Mouse (Mus musculus): ENCODE results near the gene Arl8a.
"Not testable (repeated sequence)": the region's sequence is repeated elsewhere in the genome, so short reads cannot be mapped to it uniquely, and the experiment has no call there.

Arl8a gene

DNA sequence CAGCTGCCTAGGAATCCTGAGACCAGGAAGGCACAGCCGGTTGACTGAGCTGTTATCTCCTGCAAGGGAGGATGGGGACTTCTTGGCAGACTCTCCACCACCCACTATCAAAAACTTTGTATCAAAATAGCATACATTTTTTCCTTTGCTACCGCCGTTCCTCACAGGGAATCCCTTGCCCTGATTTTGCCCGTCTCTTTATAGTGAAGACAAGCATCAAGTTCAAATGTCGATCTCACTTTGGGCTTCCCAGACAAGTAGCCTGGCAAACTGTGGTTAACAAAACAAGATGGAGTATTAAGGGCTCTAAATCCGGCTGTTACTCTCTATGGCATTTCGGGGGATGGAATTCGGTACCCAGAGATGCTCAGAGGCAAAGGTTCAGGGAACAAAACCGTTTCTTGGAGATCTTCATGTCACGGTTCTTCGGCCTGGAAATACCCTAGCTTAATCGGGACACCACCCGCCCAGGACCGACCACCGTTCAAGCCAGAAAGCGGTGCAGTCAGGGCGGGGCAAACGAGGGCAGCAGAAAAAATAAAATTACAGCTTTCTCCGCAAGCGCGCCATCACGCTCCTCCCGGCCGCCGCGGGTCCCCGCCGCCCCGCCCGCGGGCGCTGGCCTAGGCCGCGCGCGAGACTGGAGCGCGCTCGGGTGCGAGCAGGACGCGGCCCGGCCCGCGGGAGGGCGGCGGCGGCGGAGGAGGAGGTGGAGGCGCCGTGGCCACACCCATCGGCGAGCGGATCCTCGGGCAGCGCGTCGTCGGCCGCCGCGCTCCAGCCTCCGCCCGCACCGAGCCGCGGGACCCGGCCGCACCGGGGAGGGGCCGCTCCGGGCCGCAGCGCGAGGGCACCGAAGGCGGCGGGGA lies at the start of gene Arl8a:
Arl8a (plus strand) TSS at position 748 of the 869 bp plus-strand sequence.
- DNase-seq = peak; percentile 89

GRCm38 (mm10) chr1:135097441-135097840 lies 49.2 kb upstream of the Arl8a start:
- no peak for DNase-seq

- no peak for DNase-seq
Measured at GRCm38 (mm10) chr1:135098441-135098840, 48.2 kb upstream of the Arl8a start.

DNA sequence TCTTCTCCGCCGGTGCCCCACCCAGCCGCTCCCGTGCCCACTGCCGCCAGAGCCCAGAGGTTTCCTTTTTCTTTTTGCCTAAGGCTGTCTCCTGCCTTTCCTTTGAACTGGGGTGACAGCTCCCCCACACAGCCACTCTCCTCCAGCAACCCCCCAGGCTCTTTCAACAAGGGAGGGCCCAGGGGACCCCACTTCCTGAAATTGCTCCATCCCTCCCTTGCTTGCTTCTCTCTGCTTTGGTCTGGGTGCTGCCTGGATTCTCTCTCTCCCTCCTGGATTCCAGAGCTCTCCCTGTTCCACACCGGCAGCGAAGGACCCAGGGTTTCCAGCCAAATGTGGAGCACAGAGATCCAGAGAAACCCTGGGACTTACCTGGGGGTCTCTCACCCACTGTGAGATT lies 46.2 kb upstream of the Arl8a start:
- DNase-seq = no peak

- DNase-seq = peak; percentile 61
Measured at GRCm38 (mm10) chr1:135105124-135105523, 41.5 kb upstream of the Arl8a start, which contains the start of gene Lgr6. Gene Lgr6, minus strand, starts transcription at chr1:135105276.

- peak; percentile 85 for DNase-seq
Measured at GRCm38 (mm10) chr1:135105951-135106350, 40.7 kb upstream of the Arl8a start.

DNA sequence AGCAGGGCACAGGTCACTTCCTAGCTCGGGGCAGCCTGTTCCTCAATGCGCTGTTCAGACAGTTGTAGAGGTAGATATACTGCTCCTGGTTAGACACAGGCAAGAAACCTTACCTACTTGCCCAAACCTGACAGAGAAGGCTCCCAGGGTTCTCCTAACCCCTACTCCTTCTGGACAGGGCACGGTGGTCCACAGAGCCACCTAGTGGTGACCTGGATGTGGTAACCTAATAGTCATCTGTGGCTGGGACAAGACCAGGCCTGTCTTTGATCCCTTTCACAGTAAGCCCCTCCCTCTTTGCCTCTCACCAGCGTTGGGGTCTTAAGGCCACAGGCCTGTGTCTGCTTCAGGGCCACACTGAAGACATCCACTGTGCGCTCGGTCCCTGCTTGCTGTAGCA lies 38.0 kb upstream of the Arl8a start:
- peak; percentile 59 for DNase-seq

- peak; percentile 80 for DNase-seq
Measured at GRCm38 (mm10) chr1:135110075-135110474, 36.5 kb upstream of the Arl8a start.

GRCm38 (mm10) chr1:135111271-135111670 lies 35.4 kb upstream of the Arl8a start:
- DNase-seq = not testable (repeated sequence)

- DNase-seq = peak; percentile 73
Measured at GRCm38 (mm10) chr1:135112661-135113060, 34.0 kb upstream of the Arl8a start.

GRCm38 (mm10) chr1:135124573-135125363 lies 21.9 kb upstream of the Arl8a start:
- DNase-seq = no peak

GRCm38 (mm10) chr1:135125990-135126389 lies 20.6 kb upstream of the Arl8a start:
- no peak for DNase-seq

- DNase-seq = no peak
Measured at GRCm38 (mm10) chr1:135126443-135127027, 20.1 kb upstream of the Arl8a start.

- peak; percentile 62 for DNase-seq
Measured at GRCm38 (mm10) chr1:135128011-135128441, 18.6 kb upstream of the Arl8a start.

GRCm38 (mm10) chr1:135128986-135129385 lies 17.6 kb upstream of the Arl8a start:
- peak; percentile 66 for DNase-seq

- DNase-seq = peak; percentile 65
Measured at GRCm38 (mm10) chr1:135129543-135130183, 17.0 kb upstream of the Arl8a start.

DNA sequence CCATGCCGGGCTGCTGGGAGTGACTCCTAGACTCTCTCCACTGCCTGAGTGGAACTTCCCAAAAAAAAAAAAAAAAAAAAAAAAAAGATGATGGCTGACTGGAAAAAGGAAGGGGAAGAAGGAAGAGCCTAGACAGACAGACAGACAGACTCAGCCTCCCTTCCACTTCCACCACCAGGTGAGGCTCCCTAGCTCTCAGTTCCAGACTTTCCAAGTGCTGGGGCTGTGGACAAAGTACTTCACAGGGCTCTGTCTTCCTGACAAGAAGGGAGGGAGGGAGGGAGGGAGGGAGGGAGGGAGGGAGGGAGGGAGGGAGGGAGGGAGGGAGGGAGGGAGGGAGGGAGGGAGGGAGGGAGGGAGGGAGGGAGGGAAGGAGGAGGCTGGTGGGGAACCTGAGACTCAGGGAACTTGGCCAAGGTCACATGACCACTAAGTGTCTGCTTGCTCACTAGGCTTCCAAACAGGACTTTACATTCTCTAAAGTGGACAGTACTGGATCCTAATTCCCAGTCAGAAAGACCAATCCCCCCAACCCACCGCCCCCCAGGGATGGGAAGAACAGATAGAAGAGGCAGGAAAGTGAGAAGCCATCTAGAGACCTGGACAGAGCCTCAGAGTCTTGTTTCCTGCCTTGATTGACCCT lies 16.1 kb upstream of the Arl8a start:
- peak; percentile 43 for DNase-seq

GRCm38 (mm10) chr1:135131034-135131433 lies 15.6 kb upstream of the Arl8a start:
- peak; percentile 87 for DNase-seq

DNA sequence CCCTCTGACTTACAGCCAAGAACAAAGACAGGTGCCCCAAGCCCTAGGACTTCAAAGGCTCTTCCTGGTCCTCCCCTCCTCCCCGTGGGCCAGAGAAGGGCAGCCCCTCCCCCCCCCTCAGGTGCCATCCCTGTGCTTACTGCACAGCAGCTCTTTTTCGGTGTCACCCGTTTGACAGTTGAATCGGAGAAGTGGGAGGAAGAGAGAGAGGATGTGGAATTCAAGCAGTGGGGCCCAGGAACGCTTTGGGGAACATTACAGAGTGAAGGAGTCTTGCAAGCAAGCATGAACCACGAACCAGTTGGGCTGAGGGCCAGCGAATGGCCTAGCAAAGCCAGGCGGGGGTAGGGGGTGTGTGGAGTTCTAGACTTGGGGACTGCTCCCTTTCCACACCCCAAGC lies 15.1 kb upstream of the Arl8a start:
- DNase-seq = peak; percentile 74

GRCm38 (mm10) chr1:135132473-135132872 lies 14.2 kb upstream of the Arl8a start, which contains the start of gene Ptpn7:
Gene Ptpn7, plus strand, starts transcription at chr1:135132700.
- peak; percentile 98 for DNase-seq

GRCm38 (mm10) chr1:135132893-135133369 lies 13.7 kb upstream of the Arl8a start:
- DNase-seq = peak; percentile 92
